Mouse (Mus musculus) cortical plate, adult 2 months (tissue): Measurements from ENCODE around the gene Nup214.

ENCODE experiments used
- CTCF ChIP-seq: fragments of 200-500 bp; IDR thresholded peaks from 2 replicates; pipeline ENCODE4 v1.5.1; 2011; ENCODE audit warnings: mild to moderate bottlenecking, control low read depth, low read length; ENCODE audit not compliant: insufficient read depth; ENCODE audit errors: extremely low read depth
- POLR2A ChIP-seq: fragments of 200-500 bp; IDR thresholded peaks from 2 replicates; pipeline ENCODE4 v1.6.1; 2011; ENCODE audit warnings: mild to moderate bottlenecking, low read length, control low read depth; ENCODE audit not compliant: insufficient read depth; ENCODE audit errors: extremely low read depth

DNA sequence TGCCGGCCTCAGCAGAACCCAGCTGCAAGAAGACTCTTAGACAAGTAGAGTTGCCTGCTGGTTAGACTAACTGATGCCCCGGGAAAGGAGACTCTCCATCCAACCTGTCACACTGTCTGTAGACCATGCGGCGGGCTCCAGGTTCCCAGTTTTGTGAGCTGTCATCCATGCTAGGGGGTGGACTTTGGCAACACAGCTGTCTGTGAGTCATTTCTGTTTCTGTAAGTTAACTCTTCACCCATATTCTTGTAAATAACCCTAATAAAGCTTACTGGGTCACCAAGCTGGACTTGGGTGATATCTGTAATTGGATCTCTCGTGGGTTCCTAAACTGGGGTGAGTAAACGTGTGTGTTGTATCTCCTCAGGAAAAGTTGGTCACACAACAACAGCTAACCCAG lies 25.4 kb upstream of the Nup214 start:
- no peak for TF ChIP-seq POLR2A
- TF ChIP-seq CTCF = no peak
